15 mouse cellular contexts compared by ENCODE assay signal in the genomic region with DNA sequence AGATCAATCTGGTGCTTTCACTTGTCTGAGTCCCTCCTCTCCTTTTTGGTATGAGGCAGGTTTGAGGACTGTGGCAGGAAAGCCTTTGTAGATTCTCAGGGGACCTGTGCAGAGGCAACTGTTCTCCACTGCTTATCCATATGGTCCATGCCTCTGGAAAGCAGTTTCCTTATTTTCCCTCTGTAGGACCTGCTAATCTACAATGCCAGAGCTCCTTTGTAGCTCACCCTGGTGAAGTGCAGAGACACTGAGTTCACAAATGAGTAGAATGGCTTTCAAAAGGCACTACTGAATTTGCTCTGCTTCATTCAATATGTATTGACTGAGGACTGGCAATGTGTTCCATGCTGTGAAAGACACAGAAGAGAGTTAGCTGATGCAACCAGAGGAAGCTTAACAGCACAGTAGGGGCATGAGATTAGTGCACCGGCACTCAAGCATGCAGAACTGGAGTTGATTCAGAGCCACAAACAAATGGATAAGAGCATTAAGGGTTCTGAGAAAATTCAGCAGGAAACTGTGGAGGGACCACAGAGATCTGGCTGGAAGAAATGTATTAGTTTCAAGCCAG.
DNase-seq lines count a peak whose midpoint lies in the region; ATAC-seq and TF ChIP-seq lines count a peak whose summit lies in the region.
"Had no signal": no experiment of that assay in that cellular context is flagged by ENCODE, and none has a peak within 500 bp of the region (broad histone marks: within the 10 kb centered on the region; RNA-seq: fewer than 3 reads in every experiment).

No protein-coding gene starts in this region.

- H3K9ac ChIP-seq in hindbrain, embryonic 14.5 days = no peak overlapping the region
- no peak overlapping the region for H3K9ac ChIP-seq in hindbrain, embryonic 12.5 days
- H3K9ac ChIP-seq in hindbrain, embryonic 16.5 days (ENCODE audit: low read depth, low read length) = no peak overlapping the region
- no peak overlapping the region for H3K9ac ChIP-seq in midbrain, postnatal 0 days (replicated peaks; ENCODE audit: low read length, poor library complexity, severe bottlenecking)
- H3K9ac ChIP-seq: embryonic facial prominence, embryonic 15.5 days; liver, embryonic 14.5 days; neural tube, embryonic 12.5 days had no signal

- DNase-seq in hindbrain, embryonic 14.5 days (ENCODE audit: low spot score) = no peak
- peak; percentile 3 for DNase-seq in embryo, embryonic 10.5 days (ENCODE audit: low spot score)
- DNase-seq in midbrain, postnatal 0 days (ENCODE audit: low spot score) = peak; percentile 73
- DNase-seq in gastrocnemius, postnatal 25 days = no peak
- no peak for DNase-seq in c-Kit-positive CD71-positive TER-119-positive erythroid progenitor cells, embryonic 14.5 days (ENCODE audit: low spot score)
- DNase-seq: adrenal gland, adult 8-10 months; gastrocnemius, postnatal 36 days; kidney, adult 18-20 months had no signal

- no peak overlapping the region for H3K27ac ChIP-seq in hindbrain, embryonic 14.5 days
- no peak overlapping the region for H3K27ac ChIP-seq in hindbrain, embryonic 12.5 days
- no peak overlapping the region for H3K27ac ChIP-seq in hindbrain, embryonic 16.5 days (ENCODE audit: low read depth, low read length)
- no peak overlapping the region for H3K27ac ChIP-seq in midbrain, postnatal 0 days (ENCODE audit: low read depth, low read length)
- H3K27ac ChIP-seq: embryonic facial prominence, embryonic 15.5 days; liver, embryonic 14.5 days; neural tube, embryonic 12.5 days had no signal

- no peaks in the 10 kb centered on the region for H3K27me3 ChIP-seq in hindbrain, embryonic 14.5 days (ENCODE audit: control insufficient read depth, insufficient read depth, low read length)
- no peaks in the 10 kb centered on the region for H3K27me3 ChIP-seq in hindbrain, embryonic 12.5 days
- H3K27me3 ChIP-seq in hindbrain, embryonic 16.5 days (replicated peaks; ENCODE audit: control insufficient read depth, insufficient read depth, low read length) = no peaks in the 10 kb centered on the region
- no peaks in the 10 kb centered on the region for H3K27me3 ChIP-seq in midbrain, postnatal 0 days (ENCODE audit: insufficient read depth, low read length)
- H3K27me3 ChIP-seq: embryonic facial prominence, embryonic 15.5 days; neural tube, embryonic 12.5 days had no signal

- no peak overlapping the region for H3K4me2 ChIP-seq in hindbrain, embryonic 14.5 days (replicated peaks)
- H3K4me2 ChIP-seq in hindbrain, embryonic 12.5 days (replicated peaks) = no peak overlapping the region
- H3K4me2 ChIP-seq in hindbrain, embryonic 16.5 days (ENCODE audit: low read length) = no peak overlapping the region
- no peak overlapping the region for H3K4me2 ChIP-seq in midbrain, postnatal 0 days (ENCODE audit: low read depth, low read length, poor library complexity, severe bottlenecking)
- H3K4me2 ChIP-seq: embryonic facial prominence, embryonic 15.5 days; heart, embryonic 11.5 days; neural tube, embryonic 12.5 days had no signal

- WGBS in hindbrain, embryonic 14.5 days = 24% methylated on average over 1 of the region's 1 CpGs
- 37% methylated on average over 1 of the region's 1 CpGs for WGBS in hindbrain, embryonic 12.5 days
- 14% methylated on average over 1 of the region's 1 CpGs for WGBS in hindbrain, embryonic 16.5 days
- 10% methylated on average over 1 of the region's 1 CpGs for WGBS in midbrain, postnatal 0 days

- ATAC-seq in hindbrain, embryonic 14.5 days (ENCODE audit: low FRiP score) = peak; percentile 46; the same call in 1 of the 2 replicates
- no peak for ATAC-seq in hindbrain, embryonic 12.5 days (ENCODE audit: low FRiP score)
- ATAC-seq in hindbrain, embryonic 16.5 days = peak; percentile 92
- no peak for ATAC-seq in midbrain, postnatal 0 days (ENCODE audit: low FRiP score)
- ATAC-seq: lung, postnatal 0 days had no signal

- no peak for TF ChIP-seq CTCF in midbrain, postnatal 0 days (IDR thresholded peaks at IDR 0.05)

- H3K9me3 ChIP-seq in hindbrain, embryonic 14.5 days (ENCODE audit: control insufficient read depth, low read length) = no peaks in the 10 kb centered on the region
- no peaks in the 10 kb centered on the region for H3K9me3 ChIP-seq in hindbrain, embryonic 12.5 days (replicated peaks)
- H3K9me3 ChIP-seq in hindbrain, embryonic 16.5 days (ENCODE audit: control insufficient read depth, low read length) = no peaks in the 10 kb centered on the region
- no peaks in the 10 kb centered on the region for H3K9me3 ChIP-seq in midbrain, postnatal 0 days (ENCODE audit: low read length)
- H3K9me3 ChIP-seq: embryonic facial prominence, embryonic 15.5 days; neural tube, embryonic 12.5 days had no signal

- H3K4me1 ChIP-seq in hindbrain, embryonic 14.5 days (replicated peaks; ENCODE audit: control insufficient read depth, insufficient read depth, low read length) = no peaks in the 10 kb centered on the region
- no peaks in the 10 kb centered on the region for H3K4me1 ChIP-seq in hindbrain, embryonic 12.5 days
- H3K4me1 ChIP-seq in hindbrain, embryonic 16.5 days (ENCODE audit: control insufficient read depth, insufficient read depth, low read depth, low read length) = no peaks in the 10 kb centered on the region
- H3K4me1 ChIP-seq in midbrain, postnatal 0 days (ENCODE audit: insufficient read depth, low read length) = no peaks in the 10 kb centered on the region
- H3K4me1 ChIP-seq: embryonic facial prominence, embryonic 15.5 days; neural tube, embryonic 12.5 days had no signal

- no peak overlapping the region for H3K4me3 ChIP-seq in hindbrain, embryonic 14.5 days (replicated peaks; ENCODE audit: low read length)
- H3K4me3 ChIP-seq in hindbrain, embryonic 12.5 days = no peak overlapping the region
- H3K4me3 ChIP-seq in hindbrain, embryonic 16.5 days (ENCODE audit: low read length) = no peak overlapping the region
- no peak overlapping the region for H3K4me3 ChIP-seq in midbrain, postnatal 0 days (ENCODE audit: low read depth, low read length)
- H3K4me3 ChIP-seq: embryonic facial prominence, embryonic 15.5 days; neural tube, embryonic 12.5 days had no signal

- no peaks in the 10 kb centered on the region for H3K36me3 ChIP-seq in hindbrain, embryonic 14.5 days (replicated peaks; ENCODE audit: control insufficient read depth, insufficient read depth)
- H3K36me3 ChIP-seq in hindbrain, embryonic 12.5 days = no peaks in the 10 kb centered on the region
- H3K36me3 ChIP-seq in hindbrain, embryonic 16.5 days (ENCODE audit: control insufficient read depth, insufficient read depth, low read length) = no peaks in the 10 kb centered on the region
- no peaks in the 10 kb centered on the region for H3K36me3 ChIP-seq in midbrain, postnatal 0 days (ENCODE audit: insufficient read depth, low read length)
- H3K36me3 ChIP-seq: embryonic facial prominence, embryonic 15.5 days; neural tube, embryonic 12.5 days had no signal

Comparison
In these comparisons a context has a peak if more than half of its experiments do, and no peak if none do; other contexts are left out.
1. ATAC-seq: peak in hindbrain, embryonic 14.5 days (single experiment) and hindbrain, embryonic 16.5 days (single experiment); none in hindbrain, embryonic 12.5 days (single experiment) and midbrain, postnatal 0 days (single experiment).
2. DNase-seq: peak in embryo, embryonic 10.5 days (single experiment) and midbrain, postnatal 0 days (single experiment); none in hindbrain, embryonic 14.5 days (single experiment), gastrocnemius, postnatal 25 days (single experiment) and c-Kit-positive CD71-positive TER-119-positive erythroid progenitor cells, embryonic 14.5 days (single experiment).